Mouse (Mus musculus) megakaryocyte, embryonic 14.5 days (primary cell): ENCODE measurements at regions not wholly inside any gene's neighbourhood (a gene's known extent, or its start where the extent isn't known, plus 50 kb on each side); places are given as distances from the start of the nearest gene placed in this dataset.

ENCODE experiments used
- FLI1 ChIP-seq: IDR thresholded peaks from 2 replicates; pipeline ENCODE4 v1.6.1; 2012; ENCODE audit warnings: low read length, inconsistent platforms, mixed read lengths
- GATA1 ChIP-seq: IDR thresholded peaks from 3 replicates; pipeline ENCODE4 v1.6.1; 2012; ENCODE audit warnings: mixed read lengths, low read length, inconsistent platforms, borderline replicate concordance

DNA sequence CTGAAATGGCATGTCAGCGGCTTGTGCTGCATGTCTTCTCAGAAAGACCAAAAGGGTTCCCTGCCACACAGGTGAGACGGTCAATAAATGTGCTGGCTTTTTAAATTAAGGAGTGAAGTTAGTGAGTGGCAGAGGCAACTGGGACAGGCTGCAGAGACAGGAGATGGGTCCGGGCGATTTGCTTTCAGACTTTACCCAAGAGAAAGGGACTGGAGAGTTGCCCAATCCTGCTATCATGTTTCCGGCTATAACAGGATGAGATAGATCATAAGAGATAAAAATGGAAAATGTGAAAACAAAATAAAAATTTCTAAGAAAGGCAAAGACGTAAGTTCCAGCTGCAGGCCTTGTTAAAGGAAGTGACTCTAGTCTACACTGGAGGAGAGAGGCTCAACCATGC is 367.3 kb upstream of the Runx1 start:
- no peak for TF ChIP-seq GATA1
- no peak for TF ChIP-seq FLI1
